Mouse (Mus musculus): ENCODE results near the gene Gm43951. TPM values are rescaled to one million over a fixed set of nuclear protein-coding genes. Genes with fewer than 3 reads are reported as not detected.

Gm43951 gene
- polyA plus RNA-seq, 1 experiment: 0.70 TPM

DNA sequence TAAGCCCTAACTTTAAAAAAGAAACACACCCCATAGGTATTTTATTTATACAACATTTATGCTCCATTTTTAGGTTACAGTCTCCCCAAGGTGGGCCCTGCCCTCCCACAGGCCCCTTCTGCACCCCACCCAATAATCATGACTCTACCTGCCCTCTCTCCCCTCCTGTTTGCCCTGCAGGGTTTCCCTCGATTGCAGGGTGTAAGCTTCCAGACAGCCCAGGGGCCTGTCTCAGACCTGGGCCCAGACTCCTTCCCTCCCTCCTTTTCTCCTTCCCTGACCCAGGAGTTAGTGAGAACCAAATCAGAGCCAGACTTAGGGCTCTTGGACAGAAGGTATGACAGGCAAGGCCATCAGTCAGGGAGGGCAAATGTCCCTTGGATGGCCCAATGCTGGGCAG, 26.4 kb upstream of the Gm43951 start:
- Histone ChIP-seq H3K4me1 (replicated peaks; ENCODE audit: control insufficient read depth, insufficient read depth, low read length) (no peaks in the 10 kb centered on the region), H3K4me3 (ENCODE audit: control insufficient read depth, insufficient read depth, low read length) (no peak overlapping the region), H3K27me3 (ENCODE audit: control insufficient read depth, insufficient read depth, low read length) (no peaks in the 10 kb centered on the region), H3K36me3 (ENCODE audit: control insufficient read depth, insufficient read depth, low read length) (no peaks in the 10 kb centered on the region), H3K27ac (ENCODE audit: control insufficient read depth, insufficient read depth, low read length) (no peak overlapping the region)
- 78% methylated on average over 1 of the region's 1 CpGs for WGBS
- TF ChIP-seq CTCF (IDR thresholded peaks at IDR 0.05; ENCODE audit: borderline replicate concordance, control insufficient read depth, extremely low read depth, insufficient read depth, low read length, poor library complexity) (no peak), POLR2A (IDR thresholded peaks at IDR 0.05; ENCODE audit: control insufficient read depth, extremely low read depth, insufficient read depth, low read length, poor library complexity) (no peak)
- DNase-seq: no peak

DNA sequence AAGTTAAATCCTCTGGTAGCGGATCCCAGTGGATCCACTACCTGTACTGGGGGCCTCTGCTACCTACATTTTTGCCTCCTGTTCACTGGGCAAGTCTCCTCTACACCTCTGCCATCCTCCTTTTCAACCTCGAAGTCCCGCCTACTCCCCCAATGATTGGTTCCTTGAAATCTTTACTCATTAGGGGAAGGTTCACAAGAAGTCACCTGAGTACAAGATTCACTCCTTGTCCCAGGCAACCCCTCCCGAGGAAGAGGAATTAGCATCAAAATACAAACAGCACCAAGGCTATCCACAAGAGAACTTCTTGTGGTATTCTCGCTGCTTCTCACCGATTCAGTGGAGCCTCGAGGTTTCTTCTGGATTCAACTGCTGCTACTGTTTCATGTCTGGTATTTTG, 25.4 kb upstream of the Gm43951 start:
- H3K27ac ChIP-seq (ENCODE audit: control insufficient read depth, insufficient read depth, low read length): no peak overlapping the region
- no peaks in the 10 kb centered on the region for H3K36me3 ChIP-seq (ENCODE audit: control insufficient read depth, insufficient read depth, low read length)
- TF ChIP-seq POLR2A (IDR thresholded peaks at IDR 0.05; ENCODE audit: control insufficient read depth, extremely low read depth, insufficient read depth, low read length, poor library complexity) (no peak), CTCF (IDR thresholded peaks at IDR 0.05; ENCODE audit: borderline replicate concordance, control insufficient read depth, extremely low read depth, insufficient read depth, low read length, poor library complexity) (no peak)
- H3K27me3 ChIP-seq (ENCODE audit: control insufficient read depth, insufficient read depth, low read length): no peaks in the 10 kb centered on the region
- no peak overlapping the region for H3K4me3 ChIP-seq (ENCODE audit: control insufficient read depth, insufficient read depth, low read length)
- no peaks in the 10 kb centered on the region for H3K4me1 ChIP-seq (replicated peaks; ENCODE audit: control insufficient read depth, insufficient read depth, low read length)
- 91% methylated on average over 7 of the region's 7 CpGs for WGBS
- no peak for DNase-seq

DNA sequence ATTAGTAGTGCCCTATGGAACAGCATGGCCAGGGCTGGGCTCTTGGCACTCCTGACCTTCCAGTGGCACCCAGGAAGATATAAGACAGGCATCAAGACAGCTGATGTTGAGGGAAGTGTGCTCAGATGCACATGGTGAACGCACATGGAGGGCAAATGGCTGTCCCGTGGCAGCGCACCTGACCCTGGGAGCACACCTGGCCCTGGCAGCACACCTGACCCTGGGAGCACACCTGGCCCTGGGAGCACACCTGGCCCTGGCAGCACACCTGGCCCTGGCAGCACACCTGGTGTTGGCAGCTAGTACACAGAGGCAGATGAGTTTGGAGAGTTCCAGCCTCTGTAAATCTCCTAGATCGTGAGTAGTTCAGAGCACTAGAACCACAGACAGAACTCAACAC, 21.9 kb upstream of the Gm43951 start:
- Histone ChIP-seq H3K4me3 (ENCODE audit: control insufficient read depth, insufficient read depth, low read length) (no peak overlapping the region), H3K36me3 (ENCODE audit: control insufficient read depth, insufficient read depth, low read length) (no peaks in the 10 kb centered on the region), H3K27me3 (ENCODE audit: control insufficient read depth, insufficient read depth, low read length) (no peaks in the 10 kb centered on the region), H3K4me1 (replicated peaks; ENCODE audit: control insufficient read depth, insufficient read depth, low read length) (no peaks in the 10 kb centered on the region), H3K27ac (ENCODE audit: control insufficient read depth, insufficient read depth, low read length) (no peak overlapping the region)
- TF ChIP-seq CTCF (IDR thresholded peaks at IDR 0.05; ENCODE audit: borderline replicate concordance, control insufficient read depth, extremely low read depth, insufficient read depth, low read length, poor library complexity) (no peak), POLR2A (IDR thresholded peaks at IDR 0.05; ENCODE audit: control insufficient read depth, extremely low read depth, insufficient read depth, low read length, poor library complexity) (no peak)
- DNase-seq: no peak
- 88% methylated on average over 4 of the region's 4 CpGs for WGBS

DNA sequence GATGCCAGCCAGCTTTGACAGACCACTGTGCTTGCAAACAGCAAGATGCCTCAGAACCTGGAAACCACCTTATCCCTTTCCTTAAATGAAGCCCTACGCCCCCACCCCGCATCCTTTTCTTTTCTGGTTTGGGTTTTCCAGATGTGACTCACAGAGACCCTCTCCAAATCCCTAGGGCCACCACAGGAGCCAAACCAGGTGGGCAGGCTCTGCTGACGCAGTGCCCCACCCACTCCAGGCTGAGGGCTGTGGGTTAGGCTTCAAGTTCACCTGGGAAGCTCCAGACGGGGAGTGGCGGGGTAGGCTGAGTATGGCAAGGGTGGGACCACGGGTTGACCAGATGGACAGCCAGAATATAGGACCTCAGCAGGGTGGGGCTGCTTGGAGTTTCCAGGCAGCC, 20.3 kb upstream of the Gm43951 start:
- TF ChIP-seq POLR2A (IDR thresholded peaks at IDR 0.05; ENCODE audit: control insufficient read depth, extremely low read depth, insufficient read depth, low read length, poor library complexity): no peak
- TF ChIP-seq CTCF (IDR thresholded peaks at IDR 0.05; ENCODE audit: borderline replicate concordance, control insufficient read depth, extremely low read depth, insufficient read depth, low read length, poor library complexity): no peak
- Histone ChIP-seq H3K27ac (ENCODE audit: control insufficient read depth, insufficient read depth, low read length) (no peak overlapping the region), H3K36me3 (ENCODE audit: control insufficient read depth, insufficient read depth, low read length) (no peaks in the 10 kb centered on the region), H3K4me3 (ENCODE audit: control insufficient read depth, insufficient read depth, low read length) (no peak overlapping the region), H3K4me1 (replicated peaks; ENCODE audit: control insufficient read depth, insufficient read depth, low read length) (no peaks in the 10 kb centered on the region), H3K27me3 (ENCODE audit: control insufficient read depth, insufficient read depth, low read length) (no peaks in the 10 kb centered on the region)
- 90% methylated on average over 6 of the region's 6 CpGs for WGBS
- no peak for DNase-seq

DNA sequence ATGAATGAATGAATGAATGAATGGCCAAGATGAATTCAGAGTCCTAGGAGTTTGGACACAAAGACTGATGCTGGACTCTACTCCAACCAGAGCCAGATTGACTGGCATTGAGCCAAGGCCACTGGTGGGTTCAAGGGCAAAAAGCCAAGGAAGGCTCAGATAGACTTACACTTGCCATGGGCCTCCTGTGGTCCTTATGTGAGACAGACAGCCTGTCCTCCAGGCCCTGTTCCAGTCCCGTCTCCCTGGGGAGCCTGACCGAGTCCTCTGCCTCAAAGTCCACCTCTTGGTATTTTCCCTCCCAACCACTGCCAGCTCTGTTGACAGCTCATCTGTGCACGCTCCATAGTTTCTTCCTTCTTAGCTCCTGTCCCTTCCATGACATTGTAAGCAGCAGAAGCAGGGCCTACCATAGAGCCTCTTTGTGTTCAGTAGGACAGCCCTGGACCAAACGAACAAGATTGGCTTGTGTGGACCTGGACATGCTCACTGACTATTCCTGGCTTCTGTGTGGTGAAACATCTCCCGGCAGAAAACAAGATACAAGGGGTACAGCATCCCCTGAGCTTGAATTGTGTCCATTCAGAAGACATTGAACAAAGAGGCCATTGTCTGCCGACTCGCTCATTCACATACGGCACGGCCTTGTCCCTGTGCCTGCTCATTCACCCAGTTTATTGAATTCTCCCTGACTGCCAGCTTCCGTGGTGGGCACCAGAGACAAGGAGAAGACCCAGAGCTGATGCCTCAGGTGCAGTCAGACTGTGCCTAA, 19.6 kb upstream of the Gm43951 start:
- 90% methylated on average over 10 of the region's 10 CpGs for WGBS
- no peaks in the 10 kb centered on the region for H3K36me3 ChIP-seq (ENCODE audit: control insufficient read depth, insufficient read depth, low read length)
- TF ChIP-seq POLR2A (IDR thresholded peaks at IDR 0.05; ENCODE audit: control insufficient read depth, extremely low read depth, insufficient read depth, low read length, poor library complexity) (no peak), CTCF (IDR thresholded peaks at IDR 0.05; ENCODE audit: borderline replicate concordance, control insufficient read depth, extremely low read depth, insufficient read depth, low read length, poor library complexity) (no peak)
- no peaks in the 10 kb centered on the region for H3K4me1 ChIP-seq (replicated peaks; ENCODE audit: control insufficient read depth, insufficient read depth, low read length)
- DNase-seq: no peak
- no peaks in the 10 kb centered on the region for H3K27me3 ChIP-seq (ENCODE audit: control insufficient read depth, insufficient read depth, low read length)
- no peak overlapping the region for H3K27ac ChIP-seq (ENCODE audit: control insufficient read depth, insufficient read depth, low read length)
- no peak overlapping the region for H3K4me3 ChIP-seq (ENCODE audit: control insufficient read depth, insufficient read depth, low read length)

DNA sequence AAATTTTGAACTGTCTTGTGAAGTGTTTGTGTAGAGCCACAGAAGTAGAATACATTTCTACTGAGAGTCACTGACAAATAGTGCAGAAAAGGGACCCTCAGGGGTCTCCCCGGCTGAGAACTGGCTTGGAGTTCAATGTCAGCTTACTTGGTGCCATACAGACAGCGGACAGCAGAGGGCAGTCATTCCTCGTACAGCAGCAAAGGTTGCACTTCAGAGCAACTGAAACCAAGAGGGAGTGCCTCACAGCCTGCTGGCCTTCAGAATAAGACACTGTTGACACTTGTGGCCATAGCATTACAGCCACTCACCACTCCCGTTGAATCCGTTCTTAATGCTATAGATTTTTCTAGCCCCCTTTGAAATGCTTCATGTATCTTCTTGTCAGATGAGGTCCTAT, 18.2 kb upstream of the Gm43951 start:
- 17% methylated on average over 5 of the region's 5 CpGs for WGBS
- no peak overlapping the region for H3K4me3 ChIP-seq (ENCODE audit: control insufficient read depth, insufficient read depth, low read length)
- no peaks in the 10 kb centered on the region for H3K27me3 ChIP-seq (ENCODE audit: control insufficient read depth, insufficient read depth, low read length)
- H3K27ac ChIP-seq (ENCODE audit: control insufficient read depth, insufficient read depth, low read length): no peak overlapping the region
- peak; percentile 75 for DNase-seq
- TF ChIP-seq CTCF (IDR thresholded peaks at IDR 0.05; ENCODE audit: borderline replicate concordance, control insufficient read depth, extremely low read depth, insufficient read depth, low read length, poor library complexity): peak; percentile 61; the same call in 1 of the 2 replicates
- no peak for TF ChIP-seq POLR2A (IDR thresholded peaks at IDR 0.05; ENCODE audit: control insufficient read depth, extremely low read depth, insufficient read depth, low read length, poor library complexity)
- H3K4me1 ChIP-seq (replicated peaks; ENCODE audit: control insufficient read depth, insufficient read depth, low read length): no peaks in the 10 kb centered on the region
- H3K36me3 ChIP-seq (ENCODE audit: control insufficient read depth, insufficient read depth, low read length): no peaks in the 10 kb centered on the region

Measured in thymus, adult 2 months (tissue).